Mouse (Mus musculus) megakaryocyte, embryonic 14.5 days (primary cell): Measurements from ENCODE around the gene Capn11.

ENCODE experiments used
- FLI1 ChIP-seq: IDR thresholded peaks from 2 replicates; pipeline ENCODE4 v1.6.1; 2012; ENCODE audit warnings: low read length, inconsistent platforms, mixed read lengths
- GATA1 ChIP-seq: IDR thresholded peaks from 3 replicates; pipeline ENCODE4 v1.6.1; 2012; ENCODE audit warnings: mixed read lengths, low read length, inconsistent platforms, borderline replicate concordance

DNA sequence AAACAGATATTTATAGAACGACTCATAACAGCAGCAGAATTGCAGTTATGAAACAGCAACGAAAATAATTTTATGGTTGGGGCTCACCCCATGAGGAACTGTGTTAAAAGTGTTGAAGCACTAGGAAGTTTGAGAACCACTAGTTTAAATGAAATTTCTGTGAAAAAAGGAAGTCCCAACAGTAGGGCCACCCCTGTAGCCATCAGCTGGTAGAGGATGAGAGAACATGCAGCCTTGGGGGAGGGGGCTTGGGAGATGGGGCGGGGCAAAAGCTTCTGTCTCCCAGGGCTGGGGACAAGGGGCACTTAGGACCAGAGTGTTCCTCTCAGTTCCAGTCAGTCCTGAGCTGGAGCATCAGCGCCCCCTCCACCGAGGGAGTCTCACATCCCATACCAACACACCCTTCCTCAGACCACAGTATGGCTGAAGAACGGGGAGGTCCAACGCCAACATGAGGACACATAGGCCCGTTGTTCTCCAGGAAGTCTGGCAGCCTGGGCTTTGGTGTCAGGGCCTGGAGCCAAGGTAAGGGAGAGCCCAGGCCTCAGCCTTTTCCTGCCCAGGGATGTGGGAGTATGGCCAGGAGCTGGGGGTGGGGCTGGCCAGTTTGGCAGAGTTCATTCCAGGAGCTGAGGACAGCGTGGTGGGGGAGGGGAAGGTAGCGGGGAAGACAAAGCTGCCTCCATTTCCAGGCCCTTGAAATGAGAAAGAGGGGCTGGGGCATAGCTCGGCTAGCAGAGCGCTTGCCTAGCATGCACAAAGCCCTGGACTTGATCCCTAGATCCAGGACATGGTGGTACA, 74.8 kb downstream of the Capn11 start:
- TF ChIP-seq GATA1 (no peak), FLI1 (no peak)
